Mouse (Mus musculus): ENCODE measurements at regions not wholly inside any gene's neighbourhood (a gene's known extent, or its start where the extent isn't known, plus 50 kb on each side); places are given as distances from the start of the nearest gene placed in this dataset.

- TF ChIP-seq CTCF (IDR thresholded peaks at IDR 0.05; ENCODE audit: borderline replicate concordance, insufficient read depth, low read length) (no peak), POLR2A (IDR thresholded peaks at IDR 0.05; ENCODE audit: low read depth, low read length) (no peak)
These were observed 151.4 kb upstream of the Ankrd55 start for GRCm38 (mm10) chr13:112136850-112137249.

Measured in embryonic fibroblast, embryonic 13.5 days (primary cell).